Mouse (Mus musculus) gastrocnemius, postnatal 36 days (tissue): Measurements from ENCODE around the gene Rnf126. TPM values are rescaled to one million over a fixed set of nuclear protein-coding genes. Genes with fewer than 3 reads are reported as not detected.

Source experiments
- DNase-seq, 2 experiments: peaks; one replicate each; pipeline ENCODE4 v3.0.0; 2022
- intact Hi-C: fragments of 180-260 bp; cut with DNase I; formaldehyde crosslinking; loops from one replicate; pipeline ENCODE4 v1.15.1; 2025
- total RNA-seq, 2 experiments: library from RNA; stranded (reverse); gene quantifications; 2 replicates each; pipeline ENCODE4 v1.2.3; 2021

The Rnf126 gene
- total RNA-seq, 2 experiments from 2014 or later, result 35.1 to 40.1 TPM

DNA sequence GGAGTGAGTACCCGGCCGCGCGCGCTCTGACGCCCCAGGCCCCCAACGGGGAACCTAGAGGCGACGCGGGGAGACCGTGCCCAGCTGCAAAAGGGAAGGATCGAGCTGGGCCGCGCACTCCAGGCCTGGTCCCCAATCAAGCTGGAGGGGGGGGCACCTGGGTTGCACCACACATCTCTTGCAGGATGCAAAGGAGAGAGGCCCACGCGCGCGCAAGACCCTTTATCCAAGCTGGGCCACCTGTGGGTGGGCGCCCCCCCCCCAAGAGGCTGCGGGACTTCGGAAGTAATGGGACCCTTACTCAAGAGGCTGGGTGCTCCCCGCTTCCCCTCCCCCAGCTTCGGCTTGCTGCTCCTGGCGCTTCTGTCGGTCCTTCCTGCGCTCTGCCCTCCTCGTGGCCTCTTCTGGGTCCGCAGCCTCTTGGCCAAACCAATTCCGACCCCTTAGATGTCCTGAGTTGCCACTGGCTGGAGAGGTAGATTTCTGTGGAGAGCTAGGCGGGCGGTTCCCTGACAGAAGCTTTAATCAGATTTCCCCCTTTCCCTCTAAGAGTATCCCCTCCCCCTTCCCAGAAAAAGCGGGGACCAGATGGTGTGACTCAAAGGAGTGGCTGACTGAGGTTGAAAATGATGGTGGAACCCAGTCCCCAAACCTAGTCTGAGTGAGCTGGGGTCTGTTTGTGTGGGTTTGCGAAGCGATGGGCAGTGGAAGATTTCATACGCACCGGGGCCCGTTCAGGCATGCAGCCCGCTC, 27.2 kb upstream of the Rnf126 start:
- no peak for DNase-seq
- intact Hi-C loops, result loop anchor here (1.0 kb wide), 1 partner anchor 18 kb away; no protein-coding TSS in a partner anchor

DNA sequence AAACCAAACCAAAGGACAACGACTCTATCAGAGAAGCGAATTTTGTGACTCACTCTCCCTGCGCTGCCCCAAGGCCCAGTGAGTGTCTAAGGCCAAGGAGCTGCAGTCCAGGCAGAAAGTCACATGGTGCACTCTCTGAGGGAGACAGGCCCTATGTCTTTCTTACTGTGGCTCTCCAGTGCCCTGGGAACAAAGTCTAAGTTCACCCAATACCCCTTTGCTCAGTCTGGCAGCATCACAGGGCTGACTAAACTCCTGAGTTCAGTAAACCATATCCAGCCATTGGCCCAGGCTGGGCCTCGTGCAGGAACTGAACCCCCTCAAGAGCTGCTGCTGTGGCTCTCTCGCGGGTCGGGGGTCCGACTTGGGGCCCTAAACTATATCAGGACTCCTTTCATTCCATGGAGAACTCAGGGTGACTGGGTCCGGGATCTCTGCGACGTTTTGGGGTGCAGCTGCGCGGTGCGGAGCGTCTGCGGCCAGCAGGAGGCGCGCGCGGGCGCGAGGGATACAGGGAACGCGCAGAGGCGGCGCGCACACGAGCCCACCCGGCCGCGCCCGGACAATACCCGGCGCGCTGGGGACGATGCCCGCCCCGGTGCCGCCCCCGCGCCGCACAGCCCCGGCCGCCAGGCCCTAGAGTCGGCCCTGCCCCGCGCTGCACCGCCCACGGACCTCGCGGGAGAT, 26.4 kb upstream of the Rnf126 start, which contains the start of gene Palm:
Gene Palm (plus strand): TSS at position 522 of the 687 bp plus-strand sequence.
- intact Hi-C loops, result loop anchor here (1.0 kb wide), 1 partner anchor 19 kb away; no protein-coding TSS in a partner anchor
- DNase-seq, result peak; percentile 71 to 81

DNA sequence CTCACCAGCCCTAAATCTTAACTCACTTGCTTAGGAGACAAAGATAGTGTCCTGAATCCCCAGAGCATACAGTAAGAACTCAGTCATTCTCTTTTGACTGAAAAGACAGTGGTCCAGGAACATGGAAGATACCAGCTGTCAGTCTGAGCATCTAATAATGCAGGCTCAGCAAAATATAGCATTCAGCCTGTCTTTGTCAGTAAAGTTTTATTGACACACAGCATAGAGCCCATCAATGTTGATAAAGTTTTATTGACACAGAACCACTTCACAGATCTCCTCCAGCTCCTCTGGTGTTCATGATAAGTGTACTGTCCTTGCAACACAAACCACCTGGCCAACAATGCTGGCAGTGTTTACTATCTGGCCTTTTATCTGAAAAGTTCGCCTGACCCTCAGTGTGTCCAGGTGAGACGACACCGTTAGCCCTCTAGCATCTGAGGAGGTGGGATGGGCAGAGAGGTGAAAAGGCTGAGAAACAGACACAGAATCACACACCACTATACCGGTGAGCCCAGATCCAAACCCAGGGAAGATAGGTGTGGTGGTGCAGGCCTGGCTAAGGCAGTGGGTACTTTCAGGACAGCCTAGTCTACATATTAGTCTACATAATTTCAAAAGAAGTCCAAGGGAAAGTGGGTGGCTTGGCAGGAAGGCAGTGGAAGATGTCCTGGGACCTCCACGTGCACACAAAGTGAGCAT, 25.7 kb upstream of the Rnf126 start:
- intact Hi-C loops, result loop anchor here (1.0 kb wide), 1 partner anchor 20 kb away; no protein-coding TSS in a partner anchor
- DNase-seq, result no peak

DNA sequence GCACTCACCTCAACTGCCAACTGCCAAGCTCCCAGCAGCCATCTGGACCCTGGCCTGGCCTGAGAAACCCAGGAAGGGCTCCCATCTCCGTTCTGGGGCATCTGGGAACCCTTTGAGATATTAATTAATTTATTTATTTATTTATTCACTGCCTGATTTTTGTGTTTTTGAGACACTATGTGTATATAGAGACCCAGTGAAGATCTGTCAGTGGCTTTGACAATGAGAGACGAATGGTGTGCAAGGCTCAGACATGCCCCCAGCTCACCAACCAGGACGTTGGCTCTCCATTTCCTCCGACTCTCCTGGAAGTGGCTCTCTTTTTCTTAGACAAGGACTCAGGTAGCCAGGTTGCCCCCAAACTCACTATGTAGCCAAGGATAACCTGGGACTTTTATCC, 24.1 kb upstream of the Rnf126 start, which contains the start of gene Prss57:
Gene Prss57 (minus strand): TSS at position 101 of the 400 bp plus-strand sequence.
- intact Hi-C loops, result no loop called here
- DNase-seq, result no peak

DNA sequence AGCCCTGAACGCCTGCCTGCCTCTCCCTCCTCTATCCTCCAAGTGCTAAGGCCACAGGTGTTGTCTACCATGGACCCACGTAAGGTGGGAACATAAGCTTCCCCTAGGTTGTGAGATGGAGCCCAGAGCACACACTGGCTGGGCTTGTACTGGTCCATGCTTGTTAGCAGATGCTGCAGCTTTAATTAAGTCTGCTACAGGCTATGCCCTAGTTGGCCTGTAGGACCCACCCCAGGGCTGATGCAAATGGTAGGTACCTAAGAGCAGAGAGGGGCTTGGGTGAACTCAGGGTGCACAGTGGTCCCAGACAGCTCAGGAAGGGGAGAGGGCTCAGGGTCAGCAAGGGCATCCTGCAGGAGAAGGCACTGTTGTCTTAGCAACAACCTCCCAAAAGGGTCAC, 22.8 kb upstream of the Rnf126 start:
- no peak for DNase-seq
- intact Hi-C loops, result loop anchor here (5.0 kb wide), 1 partner anchor 92 kb away; no protein-coding TSS in a partner anchor

DNA sequence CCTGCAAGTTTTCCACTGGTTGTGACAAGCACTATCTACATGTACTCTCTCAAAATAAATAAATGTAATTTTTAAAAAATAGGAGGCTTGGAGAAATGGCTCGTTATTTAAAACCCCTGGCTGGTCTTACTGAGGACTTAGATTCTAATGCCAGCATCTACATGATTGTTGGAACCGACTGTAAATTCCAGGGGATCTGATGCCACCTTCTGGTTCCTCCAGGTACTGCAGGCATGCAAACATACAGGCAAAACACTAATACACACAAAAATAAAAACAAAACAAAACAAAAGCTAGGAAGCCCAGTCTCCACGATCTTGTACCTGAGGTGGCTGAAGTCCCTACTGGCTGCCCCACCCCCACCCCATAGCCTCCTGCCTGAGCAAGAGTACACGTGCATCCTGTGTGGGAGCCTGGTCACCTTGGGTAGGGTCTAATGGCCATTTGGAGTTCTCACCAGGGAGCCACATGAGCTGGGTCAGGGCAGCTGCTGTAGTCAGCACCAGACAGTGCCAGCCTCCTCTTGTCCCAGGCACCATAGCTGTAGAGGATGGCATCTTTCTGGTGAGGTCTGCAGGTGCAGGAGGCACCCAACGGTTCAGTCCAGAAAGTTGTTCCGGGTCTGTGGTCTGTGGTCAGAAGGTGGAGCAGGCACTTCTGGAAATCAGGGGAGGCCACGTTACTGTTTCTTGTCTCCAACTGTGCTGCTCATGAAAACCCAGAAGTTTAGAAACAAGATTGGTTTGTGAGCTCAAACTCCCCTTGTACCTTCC, 21.8 kb upstream of the Rnf126 start:
- DNase-seq, result peak; percentile 67 to 69
- intact Hi-C loops, result loop anchor here (5.0 kb wide), 1 partner anchor 91 kb away; no protein-coding TSS in a partner anchor

DNA sequence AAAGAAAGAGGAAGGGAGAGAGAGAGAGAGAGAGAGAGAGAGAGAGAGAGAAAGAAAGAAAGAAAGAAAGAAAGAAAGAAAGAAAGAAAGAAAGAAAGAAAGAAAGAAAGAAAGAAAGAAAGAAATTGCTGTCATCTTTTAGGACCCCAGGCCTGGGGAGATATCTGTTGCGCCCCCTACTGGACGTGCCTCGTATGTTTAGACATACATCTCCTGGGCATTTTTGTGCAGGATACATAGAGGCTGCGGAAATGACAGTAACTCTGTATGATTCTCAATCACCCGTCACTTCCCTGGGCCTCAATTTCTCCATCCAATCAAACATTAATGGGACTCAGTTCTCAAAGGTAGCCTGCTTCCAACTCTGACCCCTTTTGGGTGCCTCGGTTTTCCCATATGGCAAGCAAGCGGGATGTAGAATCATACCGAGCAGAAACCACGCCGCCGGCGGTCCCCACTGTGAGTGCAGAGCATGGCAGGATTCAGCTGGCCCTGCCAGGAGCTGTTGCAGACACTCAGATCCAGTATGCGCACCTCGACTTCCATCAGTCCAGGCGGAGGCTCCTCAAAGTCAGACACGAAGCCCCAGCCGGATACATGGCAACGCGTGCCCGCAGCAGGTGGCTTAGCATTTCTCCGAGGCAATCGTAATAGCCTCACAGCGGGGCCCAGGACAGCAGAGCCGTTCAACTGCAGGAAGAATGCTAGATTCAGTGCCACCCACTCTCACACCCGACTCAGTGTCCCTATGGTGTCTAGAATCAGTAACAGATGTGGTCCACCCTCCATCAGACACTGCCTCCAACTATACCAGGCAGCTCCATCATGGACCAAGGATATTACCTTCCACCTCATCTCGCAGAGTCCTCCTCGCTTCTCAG, 17.4 kb upstream of the Rnf126 start:
- intact Hi-C loops, result no loop called here
- no peak for DNase-seq

DNA sequence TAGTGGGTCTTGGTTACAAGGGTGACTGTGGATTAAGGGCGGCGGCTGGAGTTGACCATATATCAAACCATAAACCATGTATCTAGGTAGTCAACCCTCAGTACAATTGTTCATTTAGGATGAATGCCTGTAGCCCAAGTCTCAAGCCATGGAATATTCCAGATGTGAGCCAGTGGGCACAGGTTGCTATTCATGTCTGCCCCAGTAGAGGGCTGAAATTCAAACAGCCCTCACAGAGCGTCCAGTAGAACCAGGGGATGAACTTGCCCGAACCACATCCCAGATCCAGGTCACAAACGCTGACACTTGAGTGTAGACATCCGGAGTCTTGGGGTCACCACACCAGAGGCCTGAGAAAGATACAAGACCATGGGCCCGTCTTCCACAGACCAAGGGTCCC, 16.3 kb upstream of the Rnf126 start:
- intact Hi-C loops, result no loop called here
- no peak for DNase-seq

DNA sequence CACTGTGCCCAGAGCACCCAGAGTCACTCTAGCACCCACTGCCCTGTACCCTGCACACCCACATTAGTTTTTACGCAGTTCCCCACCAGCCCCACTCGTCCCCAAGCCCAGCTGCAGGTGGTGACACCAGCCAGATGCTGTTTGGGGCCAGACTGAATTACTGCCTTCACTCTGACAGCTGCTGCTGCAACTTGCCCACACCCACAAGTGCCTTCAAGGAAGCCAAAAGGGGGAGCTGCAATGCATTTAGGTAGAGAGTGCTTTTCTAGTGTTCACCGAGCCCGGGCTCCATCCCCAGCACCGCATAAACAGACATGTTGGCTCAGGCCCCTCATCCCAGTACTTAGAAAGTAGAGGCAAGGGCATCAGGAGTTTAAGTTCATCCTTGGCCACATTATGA, 15.2 kb upstream of the Rnf126 start:
- intact Hi-C loops, result no loop called here
- DNase-seq, result no peak

DNA sequence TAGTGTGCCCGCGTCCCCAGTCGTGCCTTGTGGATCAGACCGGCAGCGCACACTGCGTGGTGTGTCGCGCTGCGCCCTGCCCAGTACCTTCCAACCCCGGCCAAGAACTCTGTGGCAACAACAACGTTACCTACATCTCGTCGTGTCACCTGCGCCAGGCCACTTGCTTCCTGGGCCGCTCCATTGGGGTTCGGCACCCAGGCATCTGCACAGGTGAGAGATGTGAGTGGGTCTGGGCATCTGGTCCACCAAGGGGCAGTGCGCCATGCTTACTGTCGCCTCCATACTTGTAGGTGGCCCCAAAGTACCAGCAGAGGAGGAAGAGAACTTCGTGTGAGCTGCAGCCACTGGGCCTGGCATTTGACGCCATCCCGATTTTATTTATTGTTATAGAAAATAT, 14.4 kb upstream of the Rnf126 start:
- DNase-seq, result no peak
- intact Hi-C loops, result no loop called here

DNA sequence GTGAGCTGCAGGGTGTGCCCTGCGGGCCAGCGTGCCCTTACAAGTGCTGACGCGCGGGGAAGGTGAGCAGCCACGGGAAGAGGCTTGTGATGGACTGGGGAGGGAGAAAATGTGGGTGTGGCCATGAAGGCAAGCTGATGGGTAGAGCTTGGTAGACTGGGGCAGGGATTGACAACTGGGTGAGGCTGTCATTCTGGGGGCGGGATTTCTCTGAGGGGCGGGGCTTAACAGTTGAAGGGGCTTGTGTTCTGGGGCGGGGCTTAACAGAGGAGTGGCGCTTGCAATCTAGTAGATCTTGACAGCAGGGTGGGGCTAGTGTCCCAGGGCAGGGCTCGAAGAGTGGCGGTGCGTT, 13.9 kb upstream of the Rnf126 start:
- intact Hi-C loops, result no loop called here
- no peak for DNase-seq

DNA sequence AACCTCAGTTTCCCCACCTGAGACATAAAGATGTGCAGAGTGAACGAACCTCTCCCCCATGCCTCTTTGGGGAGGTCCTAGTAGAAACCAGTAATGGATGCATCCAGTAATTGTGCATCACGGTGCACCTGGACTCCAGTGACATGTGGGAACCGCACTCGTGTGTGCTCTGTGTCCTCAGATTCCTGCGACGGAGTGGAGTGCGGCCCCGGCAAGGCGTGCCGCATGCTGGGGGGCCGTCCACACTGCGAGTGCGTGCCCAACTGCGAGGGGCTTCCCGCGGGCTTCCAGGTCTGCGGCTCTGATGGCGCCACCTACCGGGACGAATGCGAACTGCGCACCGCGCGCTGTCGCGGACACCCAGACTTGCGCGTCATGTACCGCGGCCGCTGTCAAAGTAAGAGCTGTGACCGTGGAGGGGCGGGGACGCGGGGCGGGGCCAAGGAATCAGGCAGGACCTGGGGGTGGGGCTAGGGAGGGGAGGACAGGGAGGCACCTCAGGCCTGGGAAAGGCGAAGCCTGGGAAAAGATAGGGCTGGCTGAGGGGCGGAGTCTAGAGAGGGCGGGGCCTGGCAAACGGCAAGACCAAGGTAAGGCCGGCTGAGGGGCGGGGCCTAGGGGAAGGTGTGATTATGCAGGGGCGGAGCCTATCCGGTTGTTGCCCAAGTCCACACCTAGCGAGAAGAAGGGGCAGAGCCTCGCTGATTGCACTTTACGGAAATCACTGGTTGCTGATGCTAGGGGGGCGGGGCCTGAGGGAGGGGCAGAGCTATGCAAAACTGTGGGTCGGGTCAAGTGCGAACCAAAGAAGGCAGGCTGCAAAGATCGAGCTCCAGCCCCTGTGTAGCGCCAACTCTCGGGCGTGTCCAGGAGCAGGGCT, 13.3 kb upstream of the Rnf126 start:
- DNase-seq, result peak; percentile 92
- intact Hi-C loops, result no loop called here

DNA sequence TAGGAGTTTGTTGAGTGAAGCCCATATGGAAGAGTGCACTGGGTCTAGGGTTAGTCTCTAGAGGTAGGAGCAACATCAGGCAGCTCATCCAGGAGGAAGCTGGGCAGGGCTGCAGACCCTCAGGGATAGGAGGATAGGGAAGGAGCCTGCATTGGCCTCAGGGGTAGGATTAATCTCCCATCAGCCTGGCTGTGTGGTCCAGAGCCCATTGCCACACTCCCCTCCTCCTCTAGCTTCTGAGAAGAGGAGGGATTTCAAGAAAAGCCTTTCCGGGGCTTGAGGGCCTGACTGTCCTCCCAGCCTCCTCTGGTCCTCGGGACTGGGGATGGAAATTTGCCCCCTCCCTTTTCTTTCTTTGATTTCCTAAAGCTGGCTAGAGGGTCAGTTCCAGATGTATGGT, 12.4 kb upstream of the Rnf126 start:
- intact Hi-C loops, result no loop called here
- no peak for DNase-seq

DNA sequence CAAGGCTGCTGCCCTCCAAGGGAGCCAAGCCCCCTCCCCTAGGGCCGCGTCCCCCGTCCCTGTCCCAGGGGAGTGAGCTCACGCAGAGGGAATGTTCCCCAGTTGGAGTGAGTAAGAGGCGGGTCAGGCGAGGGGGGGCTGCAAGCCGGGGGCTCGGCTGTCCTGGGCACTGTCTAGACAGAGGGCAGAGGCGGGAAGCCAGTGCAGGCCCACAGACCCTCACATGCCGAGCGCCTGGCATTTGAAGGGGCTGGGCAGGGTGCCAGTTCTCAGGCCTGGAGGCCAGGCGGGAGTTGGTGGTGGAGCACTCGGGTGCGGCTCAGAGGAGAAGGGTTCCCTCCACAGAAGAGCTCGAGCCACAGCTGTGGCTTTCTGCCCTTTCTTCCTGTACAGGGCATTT, 11.3 kb upstream of the Rnf126 start:
- intact Hi-C loops, result no loop called here
- no peak for DNase-seq

DNA sequence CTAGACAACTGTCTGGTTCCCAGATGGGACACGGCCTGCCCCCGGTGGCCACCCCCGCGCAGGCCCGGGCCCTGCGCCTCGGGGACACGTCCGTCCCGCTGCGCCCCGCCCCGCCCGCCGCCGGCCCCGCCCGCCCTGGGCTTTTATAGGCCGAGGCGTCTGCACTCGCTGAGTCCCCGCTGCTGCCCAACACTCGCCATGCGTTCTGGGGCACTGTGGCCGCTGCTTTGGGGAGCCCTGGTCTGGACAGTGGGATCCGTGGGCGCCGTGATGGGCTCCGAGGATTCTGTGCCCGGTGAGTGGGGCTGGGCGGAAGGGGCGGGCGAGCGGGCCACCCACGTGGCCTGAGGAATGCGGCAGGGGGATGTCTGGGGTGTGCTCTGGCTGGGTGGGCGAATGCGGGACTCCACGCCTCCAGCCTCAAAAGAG, 10.4 kb upstream of the Rnf126 start, which contains the start of gene Fstl3:
Gene Fstl3 (plus strand): TSS at position 170 of the 429 bp plus-strand sequence.
- no peak for DNase-seq
- intact Hi-C loops, result no loop called here

DNA sequence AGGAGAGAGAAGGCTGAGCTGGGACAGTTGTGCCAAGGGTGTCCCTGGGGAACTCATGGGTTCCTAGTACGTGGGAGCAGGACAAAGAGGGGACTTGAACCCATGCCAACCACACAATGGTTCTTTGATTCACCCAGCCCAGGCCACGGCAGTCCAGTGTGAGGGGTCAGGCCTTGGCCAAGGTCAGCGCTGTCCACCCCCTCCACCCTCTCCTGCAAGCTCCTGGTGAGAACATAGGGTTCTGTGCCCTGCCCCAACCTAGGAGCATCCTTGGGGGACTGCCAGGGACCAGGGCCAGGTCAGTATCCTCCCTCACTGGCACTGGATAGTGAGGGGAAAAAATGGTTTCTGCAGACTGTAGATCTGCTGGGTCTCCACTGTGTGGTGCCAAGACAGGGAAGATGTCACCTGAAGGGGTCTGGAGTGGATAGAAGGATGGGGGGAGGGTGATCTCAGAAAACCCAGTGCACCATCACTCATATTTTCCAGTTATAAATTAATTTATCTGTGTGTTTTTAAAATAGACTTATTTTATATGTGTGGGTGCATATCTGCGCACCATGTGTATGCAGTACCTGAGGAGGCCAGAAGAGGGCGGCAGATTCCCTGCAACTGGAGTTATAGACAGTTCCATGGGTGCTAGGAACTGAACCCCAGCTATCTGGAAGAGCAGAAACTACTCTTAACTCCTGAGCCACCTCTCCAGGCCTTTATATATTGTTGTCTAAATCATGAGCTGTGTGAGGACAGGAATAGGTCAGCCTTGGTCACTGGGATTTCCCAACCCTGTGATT, 7.9 kb upstream of the Rnf126 start:
- intact Hi-C loops, result no loop called here

DNA sequence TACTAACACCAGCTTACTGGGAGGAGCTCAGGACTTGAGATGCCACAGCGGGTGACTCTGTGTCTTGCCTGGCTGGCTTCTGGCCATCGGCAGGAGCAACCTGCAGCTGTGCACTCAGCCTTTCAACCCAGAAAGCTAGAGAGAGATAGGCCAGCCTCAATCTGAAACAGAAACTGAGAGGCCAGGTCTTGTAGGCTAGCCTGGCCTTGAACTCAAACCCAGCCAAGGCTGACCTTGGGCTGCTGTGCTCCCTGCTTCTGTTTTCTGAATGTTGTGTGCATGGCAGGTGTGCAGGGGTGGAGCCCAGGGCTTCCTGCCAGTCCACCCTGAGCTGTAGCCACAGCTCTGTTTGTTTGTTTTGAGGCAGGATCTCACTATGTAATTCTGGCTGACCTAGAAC, 6.5 kb upstream of the Rnf126 start:
- intact Hi-C loops, result no loop called here
- DNase-seq, result no peak

More for the DNA sequence above, 7.9 kb upstream of the Rnf126 start:
- no peak for DNase-seq
